Mouse (Mus musculus) left cerebral cortex, postnatal 10 days (tissue): ENCODE results near the gene Rbm15. TPM values are rescaled to one million over a fixed set of nuclear protein-coding genes. Genes with fewer than 3 reads are reported as not detected.
"Not testable (repeated sequence)": the region's sequence is repeated elsewhere in the genome, so short reads cannot be mapped to it uniquely, and the experiment has no call there.

Experiments
- DNase-seq, 2 experiments: peaks; one replicate each; pipeline ENCODE4 v3.0.0; 2021 to 2022; ENCODE audit warnings: low spot score in 2 of 2, mixed read lengths in 1 of 2; ENCODE audit errors: extremely low spot score in 1 of 2
- intact Hi-C: fragments of 180-260 bp; cut with DNase I; formaldehyde crosslinking; loops from one replicate; pipeline ENCODE4 v1.15.1; 2025
- total RNA-seq, 2 experiments: library from RNA; stranded (reverse); gene quantifications; 2 replicates each; pipeline ENCODE4 v1.2.3; 2021

Rbm15 gene
- total RNA-seq, 2 experiments from 2014 or later = 21.3 to 23.3 TPM

DNA sequence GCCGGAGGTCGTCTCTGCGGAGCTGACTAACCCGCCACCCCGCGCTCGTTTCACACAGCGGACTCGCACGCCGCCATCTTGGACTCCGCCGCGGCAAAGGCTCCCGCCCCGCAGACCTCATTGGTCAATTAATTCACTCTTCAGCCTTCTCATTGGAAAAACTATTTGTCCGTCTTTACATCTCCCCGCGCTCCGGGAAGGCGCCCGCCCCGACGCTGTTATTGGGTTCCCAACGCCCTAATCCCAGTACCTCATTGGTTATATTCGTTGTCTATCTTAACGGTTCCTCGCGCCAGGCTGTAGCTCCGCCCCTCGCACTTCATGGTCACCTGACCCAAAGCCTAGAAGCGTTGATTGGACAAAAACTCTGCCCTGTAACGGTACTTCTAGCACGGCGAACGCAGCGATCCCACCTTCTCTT, 503 bp downstream of the Rbm15 start:
- intact Hi-C loops = no loop called here
- DNase-seq = peak; percentile 97 to 99

- DNase-seq = peak; percentile 31 to 79
- intact Hi-C loops = no loop called here
Measured at GRCm38 (mm10) chr3:107332127-107332959, 1.1 kb downstream of the Rbm15 start.

DNA sequence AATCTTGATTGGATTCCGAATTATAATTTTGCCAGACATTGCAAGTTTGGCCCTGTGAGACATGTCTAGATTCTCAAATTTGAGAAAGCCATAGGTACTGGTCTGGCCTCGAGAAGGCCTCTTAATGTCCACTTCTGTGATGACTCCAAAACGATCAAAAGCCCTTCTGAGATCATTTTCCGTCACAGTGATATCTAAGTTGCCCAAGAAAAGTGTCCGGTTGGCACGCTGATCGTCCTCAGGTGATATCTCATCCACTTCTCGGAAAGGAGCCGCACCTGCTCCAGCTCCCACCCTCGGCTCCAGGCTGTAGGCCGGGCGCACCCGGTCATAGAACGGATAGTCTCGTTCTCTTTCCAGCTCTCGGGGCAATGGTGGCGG, 1.7 kb downstream of the Rbm15 start:
- DNase-seq = no peak

DNA sequence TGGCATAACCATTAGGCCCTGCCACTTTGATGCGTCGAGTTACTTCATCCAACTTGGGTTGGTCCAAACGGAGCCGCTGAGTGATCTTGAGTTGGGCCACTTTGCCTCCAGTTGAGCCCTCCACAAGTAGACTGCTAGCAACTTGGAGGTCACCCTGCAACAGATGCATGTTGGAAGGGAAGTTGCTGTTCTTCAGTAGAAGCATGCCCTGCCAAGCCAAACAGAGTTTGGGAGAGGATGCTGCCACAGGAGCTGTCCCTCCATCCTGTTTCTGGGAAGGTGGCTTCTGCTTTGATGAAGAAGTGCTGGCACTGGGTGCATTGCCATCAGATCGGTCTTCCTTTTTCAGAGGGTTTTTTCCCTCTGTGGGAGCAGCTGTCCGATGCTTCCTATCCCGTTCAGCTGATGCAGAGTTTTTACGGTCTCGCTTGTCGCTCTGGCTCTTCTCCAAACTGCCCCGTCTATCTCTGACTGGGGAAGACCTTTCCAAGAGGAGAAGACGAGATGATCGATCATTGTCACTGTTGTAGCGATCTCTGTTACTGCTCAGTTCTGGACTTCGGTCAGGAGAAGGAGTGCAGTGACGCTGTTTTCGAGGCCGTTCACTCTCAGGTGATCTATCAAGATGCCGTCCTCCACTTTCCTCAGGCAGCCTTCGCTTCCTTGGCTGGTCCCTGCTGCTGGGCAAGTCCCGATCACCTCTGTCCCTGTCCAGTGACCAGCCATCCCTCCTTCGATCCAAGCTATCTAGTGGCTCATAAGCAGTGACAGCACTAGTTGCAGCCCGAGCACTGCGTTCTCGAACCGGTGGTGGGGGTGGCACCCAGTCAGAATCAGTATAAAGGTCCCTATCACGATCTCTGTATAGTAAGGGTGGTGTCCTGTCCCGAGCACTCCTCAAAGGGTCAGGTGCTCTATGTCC, 2.7 kb downstream of the Rbm15 start:
- peak in 1 of 2 experiments; percentile 27 for DNase-seq
- intact Hi-C loops = no loop called here

More for the DNA sequence above, 1.7 kb downstream of the Rbm15 start:
- intact Hi-C loops = no loop called here

DNA sequence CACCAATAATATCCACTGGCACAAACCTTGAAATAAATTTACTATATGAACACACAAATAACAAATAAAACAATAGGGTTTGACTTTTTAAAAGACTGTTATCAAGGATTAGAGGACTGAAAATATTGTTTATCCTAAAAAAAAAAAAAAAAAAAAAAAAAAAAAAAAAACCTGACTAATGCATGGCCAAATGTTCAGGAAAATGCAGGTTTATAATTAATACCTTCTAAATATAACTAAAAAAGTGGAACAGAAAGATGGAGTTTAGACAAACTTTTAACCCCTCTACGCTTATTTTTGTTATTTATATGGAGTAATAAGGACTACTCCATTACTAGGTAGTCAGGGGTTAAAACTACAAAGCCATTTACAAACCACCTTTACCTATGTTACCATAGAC, 7.0 kb downstream of the Rbm15 start:
- intact Hi-C loops = no loop called here
- DNase-seq = no peak

DNA sequence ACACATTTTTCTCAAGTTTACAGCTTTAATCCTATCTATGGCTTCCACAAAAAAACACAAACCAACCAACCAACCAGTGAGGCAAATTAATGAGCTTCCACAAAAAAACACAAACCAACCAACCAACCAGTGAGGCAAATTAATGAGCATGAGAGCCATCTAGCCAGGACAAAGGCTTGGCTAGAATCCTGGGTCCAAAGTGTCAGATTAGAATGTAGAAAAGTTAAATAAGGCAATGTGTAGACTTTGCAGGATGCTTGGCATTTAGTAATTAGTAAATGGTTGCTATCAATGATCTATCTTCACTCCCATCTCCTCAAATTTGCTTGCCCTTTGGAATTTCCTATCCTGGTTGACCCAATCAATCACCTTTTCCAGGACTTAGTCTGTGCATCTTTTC, 11.7 kb downstream of the Rbm15 start:
- intact Hi-C loops = no loop called here
- DNase-seq = no peak

GRCm38 (mm10) chr3:107321141-107321540, 12.3 kb downstream of the Rbm15 start:
- intact Hi-C loops = no loop called here
- DNase-seq = no peak

DNA sequence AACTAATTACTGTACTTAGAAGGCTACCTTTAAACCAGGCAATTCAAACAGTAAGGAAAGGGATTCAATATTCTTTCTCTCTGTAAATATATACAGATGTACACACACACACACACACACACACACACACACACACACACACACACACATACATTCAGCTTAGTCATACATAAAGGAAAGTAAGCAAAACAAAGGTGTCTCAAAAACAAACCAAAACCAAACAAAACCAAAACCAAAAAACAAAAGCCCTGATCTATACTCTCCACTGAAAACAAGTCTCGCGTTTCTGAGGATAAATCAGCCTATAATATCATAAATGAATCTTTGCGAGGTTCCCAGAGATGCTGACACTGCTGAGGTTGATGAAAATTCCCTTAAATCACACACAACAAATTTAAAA, 16.1 kb downstream of the Rbm15 start:
- intact Hi-C loops = no loop called here
- no peak for DNase-seq

- DNase-seq, intact Hi-C loops: not testable (repeated sequence)
Measured at GRCm38 (mm10) chr3:107296917-107297316, 36.6 kb downstream of the Rbm15 start.

DNA sequence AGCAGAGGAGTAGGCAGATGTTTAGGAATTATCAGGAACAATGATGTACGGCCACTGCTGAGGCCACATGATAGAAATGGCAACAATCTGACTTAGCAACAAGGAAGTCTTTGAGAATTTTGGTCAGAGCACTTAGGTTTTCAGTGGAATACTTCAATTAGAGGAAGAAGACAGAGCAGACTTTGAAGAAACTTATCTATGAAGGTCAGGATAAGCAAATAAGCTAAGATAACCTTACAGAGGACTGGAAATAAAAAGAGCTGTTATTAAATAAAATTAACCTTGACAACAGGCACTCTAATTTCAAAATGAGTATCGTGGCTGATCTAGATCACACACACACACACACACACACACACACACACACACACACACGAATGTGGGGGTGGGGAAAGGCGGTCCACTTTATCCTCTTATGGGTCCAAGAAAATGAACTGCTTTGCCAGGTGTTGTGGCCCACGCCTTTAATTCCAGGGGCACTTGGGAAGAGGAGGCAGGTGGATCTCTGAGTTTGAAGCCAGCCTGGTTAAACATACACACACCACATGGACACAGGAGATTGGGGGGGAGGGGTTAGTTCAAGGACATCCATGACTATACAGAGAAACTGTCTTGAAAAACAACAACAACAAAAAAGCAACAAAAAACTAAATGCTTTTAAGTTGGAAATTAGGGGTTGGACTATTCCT, 37.7 kb downstream of the Rbm15 start:
- no peak for DNase-seq
- intact Hi-C loops = no loop called here

DNA sequence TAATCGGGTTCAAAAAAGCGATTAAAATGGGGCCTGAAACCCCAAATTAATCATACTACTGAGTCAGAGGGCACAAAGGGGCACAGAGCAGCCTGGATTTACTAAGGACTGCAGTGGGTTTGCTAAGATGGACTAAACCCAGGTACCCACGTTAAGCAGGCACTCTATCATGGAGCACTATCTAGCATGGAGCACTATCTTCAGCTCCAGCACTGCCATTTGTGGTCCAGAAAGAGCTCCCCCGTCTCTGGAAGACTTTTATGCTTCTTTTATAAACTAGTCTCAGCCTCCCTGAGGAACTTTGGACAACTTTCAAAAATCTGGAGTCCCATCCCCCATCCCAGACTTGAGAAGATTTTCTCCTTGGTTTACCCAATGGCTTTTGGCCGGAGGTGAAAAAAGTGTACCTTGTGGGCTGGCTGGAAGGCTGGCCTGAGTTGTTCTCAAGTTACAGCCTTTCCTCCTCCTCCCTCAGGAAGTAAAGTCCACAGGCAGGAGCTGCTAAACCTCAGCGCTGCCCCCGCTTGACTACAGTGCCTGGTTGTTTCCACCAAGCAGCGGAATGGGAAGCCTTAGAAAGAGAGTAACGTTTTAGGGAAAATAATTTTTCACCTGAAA, 42.6 kb downstream of the Rbm15 start, which contains the start of gene Slc16a4:
Gene Slc16a4, plus strand, starts transcription at position 467 of the 618 bp plus-strand sequence.
- intact Hi-C loops = no loop called here

DNA sequence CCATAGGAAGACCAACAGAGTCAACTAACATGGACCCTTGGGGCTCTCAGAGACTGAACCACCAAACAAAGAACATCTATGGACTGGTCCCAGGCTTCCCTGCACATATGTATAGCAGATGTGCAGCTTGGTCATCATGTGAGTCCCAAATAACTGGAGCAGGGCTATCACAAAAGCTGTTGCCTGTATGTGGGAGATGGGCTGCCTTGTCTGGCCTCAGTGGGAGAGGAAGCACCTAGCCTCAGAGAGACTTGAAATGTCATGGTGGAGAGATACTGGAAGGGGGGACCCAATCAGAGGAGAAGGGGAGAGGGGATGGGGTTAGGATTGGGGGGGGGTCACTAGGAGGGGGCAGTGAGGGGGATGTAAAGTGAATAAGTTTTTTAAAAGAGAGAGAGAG, 46.1 kb downstream of the Rbm15 start:
- intact Hi-C loops = no loop called here
- DNase-seq = no peak

More for the DNA sequence above, 42.6 kb downstream of the Rbm15 start, which contains the start of gene Slc16a4:
- peak; percentile 13 to 79 for DNase-seq

GRCm38 (mm10) chr3:107286123-107286522, 47.4 kb downstream of the Rbm15 start:
- intact Hi-C loops = no loop called here
- DNase-seq = no peak

DNA sequence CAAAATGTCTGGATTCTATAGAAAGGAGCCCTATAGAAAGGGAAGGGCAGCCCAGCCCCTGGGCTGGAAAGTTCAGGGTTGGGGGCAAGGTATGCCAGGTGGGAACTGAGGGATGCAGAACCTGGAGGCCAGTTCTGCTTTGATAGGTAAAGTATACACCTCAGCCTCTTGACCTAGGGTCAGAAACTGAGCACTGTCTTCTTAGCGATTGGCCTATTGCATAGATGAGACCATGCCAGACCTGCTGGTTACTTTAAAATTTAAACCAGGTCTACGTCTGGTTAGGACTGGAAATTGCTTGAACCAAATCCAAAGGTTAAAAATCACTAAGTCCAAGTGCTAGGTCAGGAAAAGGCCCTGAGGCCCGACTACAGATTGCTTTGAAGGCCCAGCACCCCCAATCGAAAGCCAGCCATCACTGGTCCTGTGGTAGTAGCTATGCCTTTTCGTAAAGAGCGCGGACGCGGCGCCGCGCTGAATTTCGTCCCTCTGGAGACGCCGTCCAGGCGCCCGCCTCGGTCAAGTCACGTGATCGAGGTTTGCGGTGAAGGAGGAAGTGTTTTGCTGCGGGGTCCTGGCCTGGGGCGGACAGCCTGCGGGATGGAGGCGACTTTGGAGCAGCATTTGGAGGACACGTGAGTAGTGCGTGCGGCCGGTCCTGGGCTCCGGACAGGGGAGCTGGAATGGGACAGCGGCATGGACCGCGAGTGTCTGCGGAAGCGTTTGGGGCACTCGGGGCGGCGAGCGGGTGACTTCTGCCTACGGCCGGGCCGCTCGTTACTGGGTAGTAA, 54.8 kb downstream of the Rbm15 start, which contains the start of gene Lamtor5:
Gene Lamtor5, plus strand, starts transcription at position 380 of the 791 bp plus-strand sequence.
- intact Hi-C loops = loop anchor here (5.0 to 10.0 kb wide), 3 partner anchors 184 to 374 kb away; no protein-coding TSS in a partner anchor
- DNase-seq = peak; percentile 90 to 94

DNA sequence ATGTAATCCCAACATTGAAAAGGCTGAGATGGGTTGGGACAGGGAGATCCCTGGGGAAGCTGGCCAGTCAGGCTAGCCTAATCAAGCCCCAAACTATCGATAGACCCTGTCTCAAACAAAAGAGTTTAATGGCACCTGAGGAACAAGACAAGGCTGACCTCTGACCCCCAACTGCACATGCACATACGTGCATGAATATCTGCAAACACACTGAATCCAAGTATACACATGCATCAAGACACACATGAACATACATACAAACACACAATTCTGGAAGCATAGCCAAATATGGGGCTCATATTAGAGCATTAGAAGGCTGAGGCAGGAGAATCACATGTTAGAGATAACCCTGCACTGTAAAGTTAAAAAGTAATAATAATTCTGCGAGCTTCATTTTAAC, 56.8 kb downstream of the Rbm15 start:
- DNase-seq = no peak

DNA sequence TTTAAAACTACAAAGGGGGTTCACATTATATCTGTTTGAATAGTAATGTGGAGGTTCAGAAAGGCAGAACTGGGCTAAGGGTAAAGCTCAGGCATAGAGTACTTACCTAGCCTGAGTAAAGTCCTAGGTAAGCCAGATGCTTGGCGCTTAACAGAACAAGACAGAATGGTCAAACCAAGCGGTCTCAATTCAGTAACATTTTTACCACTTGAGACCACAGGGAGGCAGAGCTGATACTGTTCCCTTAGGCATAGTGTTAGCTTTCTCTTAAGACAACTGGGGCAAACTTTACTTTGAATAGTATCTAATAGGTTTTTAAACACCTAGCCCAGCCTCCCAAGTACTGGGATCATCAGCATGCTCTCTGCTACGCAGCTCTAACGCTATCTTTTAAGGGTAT, 57.5 kb downstream of the Rbm15 start:
- DNase-seq = no peak
- intact Hi-C loops = loop anchor here (2.0 to 10.0 kb wide), 4 partner anchors 69 to 371 kb away; no protein-coding TSS in a partner anchor

More for the DNA sequence above, 56.8 kb downstream of the Rbm15 start:
- intact Hi-C loops = loop anchor here (5.0 to 10.0 kb wide), 3 partner anchors 182 to 372 kb away; no protein-coding TSS in a partner anchor
